Mouse (Mus musculus) lung, postnatal 0 days (tissue): ENCODE measurements around the gene Acy3. TPM values are rescaled to one million over a fixed set of nuclear protein-coding genes. Genes with fewer than 3 reads are reported as not detected.
"Not testable (repeated sequence)": the region's sequence is repeated elsewhere in the genome, so short reads cannot be mapped to it uniquely, and the experiment has no call there.

Experiments
- ATAC-seq: fragments of 200-750 bp; cut with Nextera tagmentation; 2 replicates; pipeline ENCODE4 v1.8.0; 2017; ENCODE audit warnings: moderate library complexity
- DNase-seq: peaks from one replicate; pipeline ENCODE4 v3.0.0-alpha.2; 2016; ENCODE audit warnings: low spot score
- H3K27ac ChIP-seq: fragments of 300-500 bp; sonication (generic); 2 replicates; pipeline ENCODE4 v1.5.1; 2014; ENCODE audit warnings: antibody characterized with exemption, mild to moderate bottlenecking, low read length, mixed read lengths
- H3K27me3 ChIP-seq: fragments of 300-500 bp; sonication (generic); replicated peaks from 2 replicates; pipeline ENCODE4 v1.6.1; 2014; ENCODE audit warnings: low read length, mixed read lengths; ENCODE audit not compliant: insufficient read depth
- H3K36me3 ChIP-seq: fragments of 300-500 bp; sonication (generic); 2 replicates; pipeline ENCODE4 v1.6.1; 2014; ENCODE audit warnings: low read length, mixed read lengths; ENCODE audit not compliant: insufficient read depth
- H3K4me1 ChIP-seq: fragments of 300-500 bp; sonication (generic); 2 replicates; pipeline ENCODE4 v1.6.1; 2014; ENCODE audit warnings: antibody characterized with exemption, low read depth, low read length, mixed read lengths; ENCODE audit not compliant: insufficient read depth
- H3K4me2 ChIP-seq: fragments of 300-500 bp; sonication (generic); replicated peaks from 2 replicates; pipeline ENCODE4 v1.6.1; 2014; ENCODE audit warnings: low read depth, mild to moderate bottlenecking, low read length, moderate library complexity, mixed read lengths
- H3K4me3 ChIP-seq: fragments of 300-500 bp; sonication (generic); 2 replicates; pipeline ENCODE4 v1.5.1; 2014; ENCODE audit warnings: low read depth, low read length
- H3K9ac ChIP-seq: fragments of 300-500 bp; sonication (generic); replicated peaks from 2 replicates; pipeline ENCODE4 v1.6.1; 2014; ENCODE audit warnings: low read depth, mild to moderate bottlenecking
- H3K9me3 ChIP-seq: fragments of 300-500 bp; sonication (generic); 2 replicates; pipeline ENCODE4 v1.6.1; 2016; ENCODE audit warnings: low read length, mixed read lengths
- CTCF ChIP-seq: IDR thresholded peaks from 2 replicates; pipeline ENCODE4 v1.5.1; 2016; ENCODE audit warnings: antibody characterized with exemption, mild to moderate bottlenecking
- EP300 ChIP-seq: IDR thresholded peaks from 2 replicates; pipeline ENCODE4 v1.6.1; 2016; ENCODE audit warnings: antibody characterized with exemption, mild to moderate bottlenecking, control low read depth
- WGBS: fragments of 180-500 bp; shearing (Covaris S2); extraction: QIAGEN DNeasy Blood & Tissue Kit; methylation state at CpG from one replicate; pipeline ENCODE4 v1.1.7; 2014; 5-methylcytosine and 5-hydroxymethylcytosine counted together
- polyA plus RNA-seq: library from polyadenylated mRNA; unstranded; fragments of >200 nt; fragmentation: Nextera tagmentation; extraction: Ambion mirVana; gene quantifications from 2 replicates; pipeline ENCODE4 v1.2.1, GENCODE M21; 2015

Gene Acy3
- polyA plus RNA-seq, 1 experiment from 2014 or later: 15.7 TPM

- TF ChIP-seq CTCF (no peak), EP300 (no peak)
- Histone ChIP-seq H3K4me2 (no peak within 1 kb of the TSS), H3K9ac (no peak within 1 kb of the TSS), H3K27ac (no peak within 1 kb of the TSS), H3K27me3 (no peaks in the 10 kb centered on the region), H3K4me3 (no peak within 1 kb of the TSS), H3K9me3 (no peaks in the 10 kb centered on the region), H3K36me3 (no peaks in the 10 kb centered on the region), H3K4me1 (no peaks in the 10 kb centered on the region)
- DNase-seq (peak; percentile 25), ATAC-seq (no peak)
- WGBS: 46% methylated on average over 4 of the region's 4 CpGs
Measured at GRCm38 (mm10) chr19:3958470-3958869, 27.9 kb upstream of the Acy3 start, which contains the start of gene Aldh3b3. Gene Aldh3b3, plus strand, starts transcription at chr19:3958645.

GRCm38 (mm10) chr19:3959030-3959429, 27.3 kb upstream of the Acy3 start:
- no peaks in the 10 kb centered on the region for H3K9me3 ChIP-seq
- DNase-seq (no peak), ATAC-seq (no peak)
- H3K4me1 ChIP-seq: no peaks in the 10 kb centered on the region
- H3K27ac ChIP-seq: no peak overlapping the region
- no peaks in the 10 kb centered on the region for H3K27me3 ChIP-seq
- no peak for TF ChIP-seq EP300
- TF ChIP-seq CTCF: no peak
- no peaks in the 10 kb centered on the region for H3K36me3 ChIP-seq
- no peak overlapping the region for H3K9ac ChIP-seq
- no peak overlapping the region for H3K4me2 ChIP-seq
- no peak overlapping the region for H3K4me3 ChIP-seq

- Histone ChIP-seq H3K9ac (no peak overlapping the region), H3K4me2 (no peak overlapping the region), H3K4me3 (no peak overlapping the region), H3K36me3 (no peaks in the 10 kb centered on the region), H3K27ac (no peak overlapping the region), H3K27me3 (no peaks in the 10 kb centered on the region), H3K9me3 (no peaks in the 10 kb centered on the region), H3K4me1 (no peaks in the 10 kb centered on the region)
- DNase-seq: peak; percentile 76
- WGBS: 49% methylated on average over 5 of the region's 5 CpGs
- peak; percentile 70 for TF ChIP-seq EP300
- TF ChIP-seq CTCF: no peak
- ATAC-seq: peak; percentile 80
Measured at GRCm38 (mm10) chr19:3960211-3960610, 26.2 kb upstream of the Acy3 start.

- H3K4me2 ChIP-seq, ATAC-seq, H3K4me1 ChIP-seq, H3K27me3 ChIP-seq, H3K9me3 ChIP-seq, H3K27ac ChIP-seq, DNase-seq, H3K36me3 ChIP-seq, H3K9ac ChIP-seq, H3K4me3 ChIP-seq: not testable (repeated sequence)
- 59% methylated on average over 6 of the region's 6 CpGs for WGBS
Measured at GRCm38 (mm10) chr19:3961805-3962204, 24.6 kb upstream of the Acy3 start.

DNA sequence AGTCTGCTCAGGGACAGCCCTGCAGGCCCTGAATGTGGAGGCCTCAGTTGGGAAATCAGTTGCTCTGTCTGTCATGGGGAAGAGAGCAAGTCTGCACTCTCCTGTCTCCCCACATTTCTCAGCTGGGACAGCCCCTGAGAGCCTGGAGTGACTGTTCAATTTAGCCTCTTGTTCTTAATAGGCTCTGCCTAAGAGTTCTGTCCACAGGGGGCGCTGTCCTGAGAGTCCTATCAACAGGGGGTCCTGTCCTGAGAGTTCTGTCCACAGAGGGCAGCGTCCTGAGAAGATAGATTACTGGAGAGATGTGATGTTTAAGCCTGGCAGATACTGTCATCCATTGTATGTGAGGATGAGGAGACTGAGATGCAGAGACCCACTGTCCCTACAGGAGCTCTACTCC, 23.9 kb upstream of the Acy3 start:
- peak; percentile 43 for DNase-seq
- 15% methylated on average over 2 of the region's 2 CpGs for WGBS

GRCm38 (mm10) chr19:3964030-3964429, 22.3 kb upstream of the Acy3 start:
- H3K27ac ChIP-seq: no peak overlapping the region
- WGBS: 70% methylated on average over 4 of the region's 4 CpGs
- H3K4me3 ChIP-seq: no peak overlapping the region
- H3K4me2 ChIP-seq: no peak overlapping the region
- H3K36me3 ChIP-seq: no peaks in the 10 kb centered on the region
- H3K9me3 ChIP-seq: no peaks in the 10 kb centered on the region
- DNase-seq: no peak
- no peaks in the 10 kb centered on the region for H3K27me3 ChIP-seq
- TF ChIP-seq CTCF: peak; percentile 39
- no peak for TF ChIP-seq EP300
- no peak for ATAC-seq
- H3K9ac ChIP-seq: no peak overlapping the region
- H3K4me1 ChIP-seq: no peaks in the 10 kb centered on the region

More for the DNA sequence above, 23.9 kb upstream of the Acy3 start:
- Histone ChIP-seq H3K27ac (no peak overlapping the region), H3K27me3 (no peaks in the 10 kb centered on the region), H3K4me1 (no peaks in the 10 kb centered on the region), H3K36me3 (no peaks in the 10 kb centered on the region), H3K4me2 (no peak overlapping the region), H3K4me3 (no peak overlapping the region), H3K9me3 (no peaks in the 10 kb centered on the region), H3K9ac (no peak overlapping the region)
- no peak for TF ChIP-seq EP300
- TF ChIP-seq CTCF: peak; percentile 53
- no peak for ATAC-seq
